Mouse (Mus musculus): ENCODE measurements around the gene Cacng6. TPM values are rescaled to one million over a fixed set of nuclear protein-coding genes. Genes with fewer than 3 reads are reported as not detected.

Gene Cacng6
- not detected for polyA plus RNA-seq (2017; shearing (Covaris generic))

DNA sequence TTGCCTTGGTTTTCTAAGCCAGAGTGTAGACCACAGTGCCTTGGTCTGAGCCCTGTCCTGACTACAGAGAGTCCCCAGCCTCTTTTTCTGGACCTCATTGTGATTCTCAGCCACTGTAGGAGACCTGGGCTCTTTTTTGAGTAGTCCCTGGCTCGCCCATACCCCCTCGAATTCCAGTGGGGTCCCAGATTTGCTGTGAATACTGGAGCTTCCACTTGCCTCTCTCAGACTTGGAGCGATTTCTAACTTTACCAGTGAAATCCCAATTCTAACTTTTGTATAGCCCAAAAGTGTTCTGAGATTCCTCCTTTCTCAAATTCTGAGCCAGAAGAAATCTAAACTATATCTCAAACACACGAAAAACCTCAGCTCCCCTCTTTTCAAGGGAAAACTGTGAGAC is at the start of gene Cacng6:
TSS of gene Cacng6 (plus strand) at position 301 of the 400 bp plus-strand sequence.

GRCm38 (mm10) chr7:3390413-3391080 is 33.4 kb upstream of the Cacng6 start, which contains the start of gene Cacng8:
Gene Cacng8 (plus strand): TSS chr7:3390683.

Other genes starting within 250 kb of the Cacng6 start
- 0.06 TPM for gene Nlrp12, start 174.5 kb upstream of the Cacng6 start, polyA plus RNA-seq (2017; shearing (Covaris generic))
- gene Myadm, start 135.1 kb upstream of the Cacng6 start, polyA plus RNA-seq (2017; shearing (Covaris generic)): 5.3 TPM
- 0.17 TPM for gene Prkcg, start 135.0 kb upstream of the Cacng6 start, polyA plus RNA-seq (2017; shearing (Covaris generic))
- gene Cacng7, start 91.2 kb upstream of the Cacng6 start, polyA plus RNA-seq (2017; shearing (Covaris generic)): not detected
- gene Cacng8, start 33.5 kb upstream of the Cacng6 start, polyA plus RNA-seq (2017; shearing (Covaris generic)): not detected
- not detected for gene Tarm1, start 78.4 kb downstream of the Cacng6 start, polyA plus RNA-seq (2017; shearing (Covaris generic))
- not detected for gene Oscar, start 192.0 kb downstream of the Cacng6 start, polyA plus RNA-seq (2017; shearing (Covaris generic))
- 479 TPM for gene Ndufa3, start 193.2 kb downstream of the Cacng6 start, polyA plus RNA-seq (2017; shearing (Covaris generic))
- gene Tfpt, start 205.7 kb downstream of the Cacng6 start, polyA plus RNA-seq (2017; shearing (Covaris generic)): 40.4 TPM
- 100 TPM for gene Prpf31, start 205.8 kb downstream of the Cacng6 start, polyA plus RNA-seq (2017; shearing (Covaris generic))
- gene Cnot3, start 221.1 kb downstream of the Cacng6 start, polyA plus RNA-seq (2017; shearing (Covaris generic)): 116 TPM
- 25.7 TPM for gene Leng1, start 241.6 kb downstream of the Cacng6 start, polyA plus RNA-seq (2017; shearing (Covaris generic))